Mouse (Mus musculus): ENCODE results near the gene Dgkg. TPM values are rescaled to one million over a fixed set of nuclear protein-coding genes. Genes with fewer than 3 reads are reported as not detected.
A peak's percentile ranks its signal among the peaks of the same experiment; 100 is the strongest.

Gene Dgkg
- polyA plus RNA-seq, 2 experiments, result 0.28 to 0.46 TPM

DNA sequence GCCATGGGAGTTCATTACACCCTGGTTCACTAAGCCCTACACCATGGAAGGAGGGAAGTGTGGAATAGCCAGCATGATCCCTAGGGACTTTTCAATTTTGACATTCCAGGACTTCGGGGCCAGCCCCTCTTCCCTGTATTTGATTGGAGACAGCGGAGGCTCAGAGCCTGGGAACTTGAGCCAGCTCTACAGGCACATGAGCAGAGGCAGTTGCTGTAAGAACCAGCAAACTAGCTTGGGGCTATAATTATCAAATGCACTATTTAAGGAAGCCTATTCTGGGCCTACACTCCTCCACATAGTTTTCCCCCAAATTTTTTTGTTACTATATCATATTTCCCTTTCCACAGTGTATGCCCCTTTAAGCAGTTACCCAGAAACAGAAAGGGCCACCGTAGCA, 22.6 kb upstream of the Dgkg start:
- no peak for TF ChIP-seq CTCF (IDR thresholded peaks at IDR 0.05; ENCODE audit: low read depth)
- DNase-seq (ENCODE audit: low read depth in 3 of 3, low spot score in 3 of 3) (no peak), ATAC-seq (ENCODE audit: insufficient read depth) (no peak)
- H3K36me3 ChIP-seq (replicated peaks; ENCODE audit: control insufficient read depth, insufficient read depth, low read depth), result no peaks in the 10 kb centered on the region
- H3K9me3 ChIP-seq (ENCODE audit: control insufficient read depth, low read length), result no peaks in the 10 kb centered on the region
- no peaks in the 10 kb centered on the region for H3K27me3 ChIP-seq (ENCODE audit: control insufficient read depth, insufficient read depth, low read length)
- no peak overlapping the region for H3K4me3 ChIP-seq (ENCODE audit: insufficient read depth in 1 of 2, low read depth in 2 of 2, low read length in 2 of 2)
- no peaks in the 10 kb centered on the region for H3K4me1 ChIP-seq (replicated peaks; ENCODE audit: control insufficient read depth in 2 of 2, insufficient read depth in 2 of 2, low read length in 1 of 2)
- 62% methylated on average over 3 of the region's 3 CpGs for WGBS (ENCODE audit: insufficient replicate concordance)
- H3K27ac ChIP-seq, result no peak overlapping the region
- no peak overlapping the region for H3K9ac ChIP-seq (replicated peaks)
- H3K4me2 ChIP-seq (ENCODE audit: low read depth), result no peak overlapping the region

- Histone ChIP-seq H3K4me2 (ENCODE audit: low read depth) (no peak overlapping the region), H3K9me3 (ENCODE audit: control insufficient read depth, low read length) (no peaks in the 10 kb centered on the region), H3K9ac (replicated peaks) (no peak overlapping the region), H3K27ac (no peak overlapping the region), H3K4me1 (replicated peaks; ENCODE audit: control insufficient read depth in 2 of 2, insufficient read depth in 2 of 2, low read length in 1 of 2) (no peaks in the 10 kb centered on the region), H3K36me3 (replicated peaks; ENCODE audit: control insufficient read depth, insufficient read depth, low read depth) (no peaks in the 10 kb centered on the region), H3K4me3 (ENCODE audit: insufficient read depth in 1 of 2, low read depth in 2 of 2, low read length in 2 of 2) (no peak overlapping the region), H3K27me3 (ENCODE audit: control insufficient read depth, insufficient read depth, low read length) (no peaks in the 10 kb centered on the region)
- DNase-seq (ENCODE audit: low read depth in 3 of 3, low spot score in 3 of 3) (no peak), ATAC-seq (ENCODE audit: insufficient read depth) (no peak)
- TF ChIP-seq EP300 (IDR thresholded peaks at IDR 0.05; ENCODE audit: low read depth), result no peak
- no peak for TF ChIP-seq CTCF (IDR thresholded peaks at IDR 0.05; ENCODE audit: low read depth)
- WGBS (ENCODE audit: insufficient replicate concordance), result 70% methylated on average over 10 of the region's 10 CpGs
These were observed 17.6 kb upstream of the Dgkg start for GRCm38 (mm10) chr16:22674636-22675035.

GRCm38 (mm10) chr16:22674164-22674563, 17.1 kb upstream of the Dgkg start:
- no peak for DNase-seq (ENCODE audit: low read depth in 3 of 3, low spot score in 3 of 3)
- H3K36me3 ChIP-seq (replicated peaks; ENCODE audit: control insufficient read depth, insufficient read depth, low read depth), result no peaks in the 10 kb centered on the region
- no peaks in the 10 kb centered on the region for H3K9me3 ChIP-seq (ENCODE audit: control insufficient read depth, low read length)
- no peak overlapping the region for H3K27ac ChIP-seq
- H3K4me1 ChIP-seq (replicated peaks; ENCODE audit: control insufficient read depth in 2 of 2, insufficient read depth in 2 of 2, low read length in 1 of 2), result no peaks in the 10 kb centered on the region
- ATAC-seq (ENCODE audit: insufficient read depth), result no peak
- no peak overlapping the region for H3K4me3 ChIP-seq (ENCODE audit: insufficient read depth in 1 of 2, low read depth in 2 of 2, low read length in 2 of 2)
- TF ChIP-seq EP300 (IDR thresholded peaks at IDR 0.05; ENCODE audit: low read depth), result no peak
- TF ChIP-seq CTCF (IDR thresholded peaks at IDR 0.05; ENCODE audit: low read depth), result no peak
- no peak overlapping the region for H3K9ac ChIP-seq (replicated peaks)
- no peaks in the 10 kb centered on the region for H3K27me3 ChIP-seq (ENCODE audit: control insufficient read depth, insufficient read depth, low read length)
- WGBS (ENCODE audit: insufficient replicate concordance), result 31% methylated on average over 4 of the region's 4 CpGs
- no peak overlapping the region for H3K4me2 ChIP-seq (ENCODE audit: low read depth)

DNA sequence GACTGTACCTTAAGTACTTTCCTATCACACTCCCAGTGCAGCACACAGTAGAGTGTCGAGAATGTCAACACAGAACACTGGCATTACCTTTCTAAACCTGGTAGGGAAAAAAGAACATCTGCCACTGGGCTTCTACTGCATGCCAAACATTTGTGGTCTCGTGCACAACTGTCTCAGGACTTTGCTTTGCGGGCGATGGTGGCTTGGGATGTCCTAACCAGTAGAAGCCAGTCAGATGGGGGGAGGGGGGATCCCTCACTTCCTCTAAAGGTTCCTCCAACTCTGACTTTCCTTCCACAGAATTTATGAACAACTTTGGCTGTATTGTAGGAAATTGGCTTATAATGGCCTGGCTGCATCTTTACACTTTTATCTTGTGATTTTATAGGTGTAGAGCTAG, 7.0 kb upstream of the Dgkg start:
- 33% methylated on average over 4 of the region's 4 CpGs for WGBS (ENCODE audit: insufficient replicate concordance)
- ATAC-seq (ENCODE audit: insufficient read depth), result no peak

DNA sequence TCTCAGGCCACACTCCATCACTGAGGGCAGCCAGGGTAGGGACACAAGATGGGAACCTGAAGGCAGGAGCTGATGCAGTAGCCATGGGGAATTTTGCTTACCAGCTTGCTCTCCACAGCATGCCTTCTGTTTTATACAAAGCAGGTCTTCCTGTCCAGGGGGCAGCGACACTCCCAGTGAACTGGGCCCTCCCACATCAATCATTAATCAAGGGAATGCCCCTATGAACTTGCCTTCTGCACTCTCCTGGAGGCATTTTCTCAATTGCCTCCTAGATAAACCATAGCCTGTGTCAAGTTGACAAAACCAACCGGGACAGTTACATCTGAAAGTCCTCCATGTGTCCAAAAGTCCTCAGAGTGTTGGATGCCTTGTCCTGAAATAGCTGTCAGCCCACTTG, 6.1 kb upstream of the Dgkg start:
- 35% methylated on average over 2 of the region's 2 CpGs for WGBS (ENCODE audit: insufficient replicate concordance)
- peaks cover 0 to 7% of the 10 kb centered on the region in 2 experiments; a peak in 2 of 4 replicates for H3K4me1 ChIP-seq (replicated peaks; ENCODE audit: control insufficient read depth in 2 of 2, insufficient read depth in 2 of 2, low read length in 1 of 2)
- no peak overlapping the region for H3K9ac ChIP-seq (replicated peaks)
- H3K27me3 ChIP-seq (ENCODE audit: control insufficient read depth, insufficient read depth, low read length), result peaks cover 1% of the 10 kb centered on the region
- H3K9me3 ChIP-seq (ENCODE audit: control insufficient read depth, low read length), result no peaks in the 10 kb centered on the region
- no peak overlapping the region for H3K27ac ChIP-seq
- no peak overlapping the region for H3K4me3 ChIP-seq (ENCODE audit: insufficient read depth in 1 of 2, low read depth in 2 of 2, low read length in 2 of 2)
- TF ChIP-seq EP300 (IDR thresholded peaks at IDR 0.05; ENCODE audit: low read depth), result no peak
- no peak for TF ChIP-seq CTCF (IDR thresholded peaks at IDR 0.05; ENCODE audit: low read depth)
- H3K4me2 ChIP-seq (ENCODE audit: low read depth), result no peak overlapping the region
- no peak for ATAC-seq (ENCODE audit: insufficient read depth)
- no peaks in the 10 kb centered on the region for H3K36me3 ChIP-seq (replicated peaks; ENCODE audit: control insufficient read depth, insufficient read depth, low read depth)
- peak in 1 of 3 experiments; percentile 7 for DNase-seq (ENCODE audit: low read depth in 3 of 3, low spot score in 3 of 3)

More for the DNA sequence above, 7.0 kb upstream of the Dgkg start:
- TF ChIP-seq CTCF (IDR thresholded peaks at IDR 0.05; ENCODE audit: low read depth), result no peak
- TF ChIP-seq EP300 (IDR thresholded peaks at IDR 0.05; ENCODE audit: low read depth), result no peak
- no peaks in the 10 kb centered on the region for H3K9me3 ChIP-seq (ENCODE audit: control insufficient read depth, low read length)
- no peak overlapping the region for H3K9ac ChIP-seq (replicated peaks)
- DNase-seq (ENCODE audit: low read depth in 3 of 3, low spot score in 3 of 3), result no peak
- no peaks in the 10 kb centered on the region for H3K36me3 ChIP-seq (replicated peaks; ENCODE audit: control insufficient read depth, insufficient read depth, low read depth)
- no peak overlapping the region for H3K4me3 ChIP-seq (ENCODE audit: insufficient read depth in 1 of 2, low read depth in 2 of 2, low read length in 2 of 2)
- no peaks in the 10 kb centered on the region for H3K27me3 ChIP-seq (ENCODE audit: control insufficient read depth, insufficient read depth, low read length)
- H3K4me1 ChIP-seq (replicated peaks; ENCODE audit: control insufficient read depth in 2 of 2, insufficient read depth in 2 of 2, low read length in 1 of 2), result peaks cover 0 to 7% of the 10 kb centered on the region in 2 experiments; a peak in 2 of 4 replicates
- no peak overlapping the region for H3K4me2 ChIP-seq (ENCODE audit: low read depth)
- H3K27ac ChIP-seq, result no peak overlapping the region
